Mouse (Mus musculus) left cerebral cortex, postnatal 36 days (tissue): Measurements from ENCODE around the gene Tmem200b. TPM values are rescaled to one million over a fixed set of nuclear protein-coding genes. Genes with fewer than 3 reads are reported as not detected.

Experiments used
- DNase-seq, 2 experiments: peaks; one replicate each; pipeline ENCODE4 v3.0.0; 2021 to 2022; ENCODE audit warnings: low spot score in 2 of 2, mixed read lengths in 1 of 2
- intact Hi-C: fragments of 180-260 bp; cut with DNase I; formaldehyde crosslinking; loops from one replicate; pipeline ENCODE4 v1.15.1; 2025
- total RNA-seq, 2 experiments: library from RNA; stranded (reverse); gene quantifications; 2 replicates each; pipeline ENCODE4 v1.2.3; 2021

Gene Tmem200b
- total RNA-seq, 2 experiments from 2014 or later = 8.2 to 11.0 TPM

DNA sequence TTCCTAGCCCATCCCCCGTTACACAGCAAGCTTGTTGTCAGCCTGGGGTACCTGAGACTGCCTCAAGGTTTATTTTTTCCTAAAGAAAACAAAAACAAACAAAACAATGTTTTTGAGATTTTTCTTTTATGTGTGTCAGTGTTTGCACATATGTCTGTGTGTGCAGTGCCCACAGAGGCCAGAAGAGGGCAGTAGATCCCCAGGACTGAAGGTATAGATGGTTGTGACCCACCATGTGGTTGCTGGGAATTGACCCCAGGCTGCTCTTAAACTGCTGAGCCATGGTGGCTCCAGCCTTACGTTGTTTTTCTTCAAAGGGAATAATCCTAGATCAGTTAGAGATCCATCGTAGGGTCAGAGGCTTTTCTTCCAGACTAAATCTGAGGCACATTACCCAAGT, 13.7 kb upstream of the Tmem200b start:
- intact Hi-C loops = no loop called here
- no peak for DNase-seq

- DNase-seq = no peak
These were observed 11.2 kb upstream of the Tmem200b start for GRCm38 (mm10) chr4:131910237-131910994.

GRCm38 (mm10) chr4:131911521-131911920, 10.1 kb upstream of the Tmem200b start:
- DNase-seq = no peak
- intact Hi-C loops = no loop called here

More at GRCm38 (mm10) chr4:131910237-131910994, 11.2 kb upstream of the Tmem200b start:
- intact Hi-C loops = no loop called here

- no peak for DNase-seq
- intact Hi-C loops = no loop called here
These were observed 8.0 kb upstream of the Tmem200b start for GRCm38 (mm10) chr4:131913526-131913925.

DNA sequence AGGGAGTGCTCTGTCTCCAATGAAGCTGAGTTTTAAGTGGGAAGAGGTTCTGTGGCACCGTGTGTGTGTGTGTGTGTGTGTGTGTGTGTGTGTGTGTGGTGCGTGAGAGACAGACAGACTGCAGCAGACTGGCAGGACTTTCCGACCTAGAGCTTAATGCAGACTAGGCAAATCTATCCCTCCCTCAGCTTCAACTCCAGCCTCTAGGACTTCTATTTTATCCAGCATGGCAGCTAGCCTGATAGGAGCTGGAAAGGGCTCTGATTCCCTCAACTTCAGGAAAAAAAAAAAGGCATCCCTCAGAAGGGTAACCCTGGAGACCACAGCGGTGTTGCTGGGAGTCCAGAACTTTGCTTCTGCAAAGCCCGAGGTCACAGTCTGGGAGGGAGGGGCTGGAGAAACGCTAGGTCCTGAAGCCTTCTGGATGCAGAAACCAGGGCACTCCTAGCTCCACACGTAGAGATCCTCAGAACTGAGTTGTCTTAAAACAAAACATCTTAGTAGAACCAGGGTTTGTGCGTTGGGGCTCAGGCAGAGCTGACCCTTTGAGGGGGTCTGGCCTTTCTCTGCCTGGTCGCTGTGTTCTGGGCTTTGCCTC, 7.4 kb upstream of the Tmem200b start:
- intact Hi-C loops = no loop called here
- no peak for DNase-seq

- intact Hi-C loops = loop anchor here (5.0 kb wide), 2 partner anchors 47 to 162 kb away; partner anchors contain the start of gene Epb41
- DNase-seq = no peak
These were observed 6.6 kb upstream of the Tmem200b start for GRCm38 (mm10) chr4:131914891-131915469.

DNA sequence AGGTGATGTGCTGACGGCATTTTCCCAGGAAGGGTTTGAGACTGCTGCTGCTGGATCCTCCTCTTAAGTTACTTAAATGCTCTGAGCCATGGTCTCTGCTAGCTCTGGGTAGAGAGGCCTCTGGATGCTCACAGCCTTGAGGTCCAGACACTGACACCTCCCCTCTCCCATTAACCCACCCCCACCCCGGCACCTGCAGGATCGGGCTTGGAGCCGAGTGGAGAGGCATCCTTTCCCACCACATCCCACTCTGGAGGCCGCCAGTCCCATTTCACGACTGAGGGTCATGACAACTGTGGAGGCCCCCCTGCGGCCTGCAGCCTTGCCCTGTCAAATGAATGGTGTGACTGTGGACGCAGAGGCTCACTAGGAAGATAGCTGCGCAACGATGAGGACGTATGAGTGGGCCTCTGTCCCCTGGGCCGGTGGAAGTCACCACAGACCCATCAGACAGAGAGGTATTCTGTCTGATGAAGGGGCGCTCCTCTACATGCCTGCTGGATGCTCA, 5.7 kb upstream of the Tmem200b start:
- no peak for DNase-seq
- intact Hi-C loops = loop anchor here (5.0 kb wide), 2 partner anchors 46 to 161 kb away; partner anchors contain the start of gene Epb41

- peak; percentile 62 to 69 for DNase-seq
- intact Hi-C loops = loop anchor here (5.0 kb wide), 2 partner anchors 46 to 161 kb away; partner anchors contain the start of gene Epb41
These were observed 5.1 kb upstream of the Tmem200b start for GRCm38 (mm10) chr4:131916425-131916824.

DNA sequence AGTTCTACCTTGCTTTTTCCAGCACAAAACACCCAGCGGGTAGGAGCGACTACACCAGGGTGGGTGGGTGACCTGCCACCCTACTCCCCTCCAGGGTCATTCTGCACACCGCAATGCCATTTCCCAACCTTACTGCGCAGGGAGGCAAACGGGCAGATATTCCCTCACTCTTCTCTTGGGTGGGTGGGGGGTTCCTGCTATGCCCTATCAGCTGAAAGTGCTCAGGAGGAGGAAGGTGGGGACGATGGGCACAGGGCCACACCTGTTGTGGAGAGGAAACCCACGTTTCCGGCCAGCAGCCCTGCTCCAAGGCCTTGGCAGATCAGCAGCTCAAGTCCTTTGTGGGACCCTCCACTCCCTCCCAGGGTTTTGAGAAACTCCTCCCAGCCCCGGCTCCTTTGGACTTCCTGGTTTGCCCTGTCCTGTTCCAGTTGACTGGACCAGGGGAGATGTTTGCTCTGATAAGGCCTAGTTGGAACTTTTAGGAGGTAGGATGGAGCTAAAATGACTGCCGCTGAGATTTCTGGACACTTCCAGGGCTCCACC, 4.5 kb upstream of the Tmem200b start:
- intact Hi-C loops = loop anchor here (5.0 kb wide), 2 partner anchors 45 to 160 kb away; partner anchors contain the start of gene Epb41
- DNase-seq = no peak

GRCm38 (mm10) chr4:131918026-131918533, 3.5 kb upstream of the Tmem200b start:
- intact Hi-C loops = loop anchor here (5.0 kb wide), 2 partner anchors 44 to 159 kb away; partner anchors contain the start of gene Epb41

GRCm38 (mm10) chr4:131918711-131919500, 2.7 kb upstream of the Tmem200b start:
- intact Hi-C loops = loop anchor here (5.0 kb wide), 2 partner anchors 43 to 158 kb away; partner anchors contain the start of gene Epb41
- no peak for DNase-seq

More at GRCm38 (mm10) chr4:131918026-131918533, 3.5 kb upstream of the Tmem200b start:
- no peak for DNase-seq

- DNase-seq = no peak
- intact Hi-C loops = loop anchor here (5.0 kb wide), 2 partner anchors 43 to 158 kb away; partner anchors contain the start of gene Epb41
These were observed 1.9 kb upstream of the Tmem200b start for GRCm38 (mm10) chr4:131919506-131920140.

GRCm38 (mm10) chr4:131920141-131920594, 1.4 kb upstream of the Tmem200b start:
- no peak for DNase-seq
- intact Hi-C loops = no loop called here

GRCm38 (mm10) chr4:131920595-131921351, 798 bp upstream of the Tmem200b start:
- DNase-seq = peak in 1 of 2 experiments; percentile 70

DNA sequence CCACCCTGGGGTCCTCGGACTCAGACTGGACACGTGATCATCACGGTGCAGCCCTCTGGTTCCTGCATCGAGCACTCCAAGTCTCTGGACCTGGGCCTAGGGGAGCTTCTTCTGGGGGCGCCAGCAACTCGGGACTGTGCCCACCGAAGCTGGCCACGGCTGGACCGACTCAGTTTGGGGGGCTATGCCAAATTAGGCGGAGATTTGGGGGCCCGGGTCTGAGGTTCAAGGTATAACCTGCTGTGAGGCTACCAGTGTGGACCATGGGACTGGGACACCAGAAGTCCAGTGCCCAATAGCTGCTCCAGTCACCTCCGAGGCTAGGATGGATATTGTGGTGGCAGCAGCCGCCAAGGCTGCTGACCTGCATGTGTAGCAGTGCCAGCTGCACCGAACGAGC, 833 bp downstream of the Tmem200b start:
- intact Hi-C loops = no loop called here
- DNase-seq = no peak

More at GRCm38 (mm10) chr4:131920595-131921351, 798 bp upstream of the Tmem200b start:
- intact Hi-C loops = no loop called here

DNA sequence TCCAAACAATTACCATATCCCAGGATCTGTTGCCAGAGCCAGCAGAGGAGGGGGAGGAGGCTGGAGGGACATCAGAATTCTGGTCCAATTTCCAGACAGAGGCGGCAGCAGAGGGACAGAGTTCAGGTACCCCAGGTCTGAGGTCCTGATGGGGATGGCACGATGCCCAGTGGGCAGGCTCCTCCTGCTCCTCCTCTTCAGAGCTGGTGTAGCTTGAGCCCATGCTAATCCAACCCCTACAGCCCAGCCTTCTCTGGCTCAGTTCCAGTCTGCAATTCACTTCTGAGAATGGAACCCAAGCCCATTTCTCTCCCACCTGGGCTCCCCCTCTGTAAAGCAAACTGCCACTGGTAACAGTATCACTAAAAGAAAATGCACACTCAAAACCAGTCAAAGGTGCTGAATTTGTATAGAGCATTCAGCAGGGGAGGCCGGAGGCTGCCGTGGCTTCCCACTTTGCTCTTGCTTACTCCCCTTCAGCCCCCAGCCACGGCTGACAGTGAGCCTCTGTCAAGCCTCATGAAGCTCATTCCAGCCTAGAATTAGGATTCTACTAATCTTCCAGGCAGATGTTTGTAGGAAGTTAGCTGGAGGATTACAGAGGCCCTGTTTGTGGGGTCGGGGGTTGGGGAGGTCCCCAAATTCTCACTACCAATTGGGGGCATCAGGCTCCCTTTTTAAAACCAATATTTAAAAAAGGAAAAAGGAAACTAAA, 2.7 kb downstream of the Tmem200b start:
- DNase-seq = no peak
- intact Hi-C loops = no loop called here

- DNase-seq = no peak
These were observed 7.6 kb downstream of the Tmem200b start for GRCm38 (mm10) chr4:131929146-131929545.

More at GRCm38 (mm10) chr4:131929146-131929545, 7.6 kb downstream of the Tmem200b start:
- intact Hi-C loops = no loop called here
